Mouse (Mus musculus): ENCODE measurements around the gene Adam1a.

Gene Adam1a

GRCm38 (mm10) chr5:121544910-121545792, at the start of gene Adam1a, which contains the start of gene Gm42878:
Adam1a (minus strand) TSS chr5:121545482.
Gm42878 (minus strand) TSS chr5:121545482.
- DNase-seq, result no peak

GRCm38 (mm10) chr5:121594714-121595313, 49.5 kb upstream of the Adam1a start:
- no peak for DNase-seq

- peak; percentile 73 for DNase-seq
Observed at GRCm38 (mm10) chr5:121593451-121594401, 48.4 kb upstream of the Adam1a start, which contains the start of gene Aldh2. Aldh2 (minus strand) TSS chr5:121593824.

GRCm38 (mm10) chr5:121592816-121593407, 47.6 kb upstream of the Adam1a start:
- DNase-seq, result no peak

- DNase-seq, result no peak
Observed at GRCm38 (mm10) chr5:121592064-121592815, 47.0 kb upstream of the Adam1a start.

- DNase-seq, result no peak
Observed at GRCm38 (mm10) chr5:121591417-121592063, 46.3 kb upstream of the Adam1a start.

GRCm38 (mm10) chr5:121589928-121590327, 44.6 kb upstream of the Adam1a start:
- DNase-seq, result no peak

GRCm38 (mm10) chr5:121586400-121587039, 41.2 kb upstream of the Adam1a start:
- no peak for DNase-seq

- DNase-seq, result no peak
Observed at GRCm38 (mm10) chr5:121585699-121586098, 40.4 kb upstream of the Adam1a start.

GRCm38 (mm10) chr5:121585005-121585404, 39.7 kb upstream of the Adam1a start:
- DNase-seq, result no peak

- DNase-seq, result peak; percentile 78
Observed at GRCm38 (mm10) chr5:121583765-121584501, 38.7 kb upstream of the Adam1a start.

GRCm38 (mm10) chr5:121581945-121582344, 36.7 kb upstream of the Adam1a start:
- no peak for DNase-seq

- DNase-seq, result no peak
Observed at GRCm38 (mm10) chr5:121576927-121577488, 31.7 kb upstream of the Adam1a start.

GRCm38 (mm10) chr5:121575867-121576266, 30.6 kb upstream of the Adam1a start:
- DNase-seq, result no peak

GRCm38 (mm10) chr5:121574145-121574544, 28.9 kb upstream of the Adam1a start:
- DNase-seq, result no peak

GRCm38 (mm10) chr5:121570787-121571186, 25.5 kb upstream of the Adam1a start:
- DNase-seq, result no peak

- no peak for DNase-seq
Observed at GRCm38 (mm10) chr5:121569881-121570420, 24.7 kb upstream of the Adam1a start.

GRCm38 (mm10) chr5:121566035-121566681, 20.9 kb upstream of the Adam1a start:
- DNase-seq, result no peak

GRCm38 (mm10) chr5:121564468-121564895, 19.2 kb upstream of the Adam1a start:
- DNase-seq, result peak; percentile 59
